Mouse (Mus musculus): ENCODE results near the gene Aamdc.

DNA sequence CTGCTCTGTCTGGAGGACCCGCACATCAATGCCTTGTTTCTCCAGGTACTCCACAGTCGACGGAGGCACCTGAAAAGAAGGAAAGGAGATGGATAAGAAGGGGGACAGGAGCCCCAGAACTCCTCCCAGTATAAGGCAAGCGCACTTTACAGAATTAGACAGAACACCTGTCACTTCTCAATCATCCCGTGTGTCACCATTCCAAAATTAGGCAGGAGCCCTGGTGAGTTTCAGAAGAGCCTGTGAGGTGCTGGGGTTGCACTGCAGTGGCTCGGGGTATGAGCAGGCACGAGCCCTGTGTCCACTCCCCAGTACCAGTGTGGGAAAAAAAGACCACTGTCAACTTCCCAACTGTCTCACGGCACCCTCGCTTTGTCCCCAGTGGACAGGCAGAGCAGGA is 28.6 kb downstream of the Aamdc start:
- TF ChIP-seq CTCF (IDR thresholded peaks at IDR 0.05; ENCODE audit: extremely low read depth, insufficient read depth, low read length) (no peak), POLR2A (IDR thresholded peaks at IDR 0.05; ENCODE audit: extremely low read depth, insufficient read depth, low read length) (no peak)

Measured in cortical plate, adult 2 months (tissue).